Mouse (Mus musculus): ENCODE measurements around the gene Ly86.

GRCm38 (mm10) chr13:37297886-37298285 lies 47.1 kb upstream of the Ly86 start:
- TF ChIP-seq ELF1 (IDR thresholded peaks at IDR 0.05; ENCODE audit: low read depth, low read length) = no peak
- no peak for TF ChIP-seq USF2 (IDR thresholded peaks at IDR 0.05; ENCODE audit: borderline replicate concordance in 1 of 2, insufficient read depth in 1 of 2, low read depth in 1 of 2, low read length in 2 of 2)
- no peak for TF ChIP-seq CTCF (IDR thresholded peaks at IDR 0.05 in 2 of 3, conservative IDR thresholded peaks at IDR 0.05 in 1 of 3; ENCODE audit: control insufficient read depth in 1 of 3, insufficient read depth in 1 of 3, low read depth in 2 of 3, low read length in 3 of 3, poor library complexity in 1 of 3, severe bottlenecking in 1 of 3)
- no peak for TF ChIP-seq EP300 (IDR thresholded peaks at IDR 0.05; ENCODE audit: low read depth in 1 of 2, low read length in 2 of 2)
- TF ChIP-seq CHD2 (IDR thresholded peaks at IDR 0.05; ENCODE audit: low read length) = no peak
- no peak for TF ChIP-seq POLR2A (IDR thresholded peaks at IDR 0.05; ENCODE audit: control insufficient read depth in 1 of 2, insufficient read depth in 1 of 2, low read depth in 1 of 2, low read length in 2 of 2, poor library complexity in 1 of 2)
- no peak for TF ChIP-seq HCFC1 (IDR thresholded peaks at IDR 0.05; ENCODE audit: low read depth, low read length)

All from MEL (cell line).